Mouse (Mus musculus): ENCODE results near the gene Trf. TPM values are rescaled to one million over a fixed set of nuclear protein-coding genes. Genes with fewer than 3 reads are reported as not detected.

The Trf gene
- 797 and 951 TPM in 2 replicates for polyA plus RNA-seq (2021; fragmentation: Nextera tagmentation)
- long read RNA-seq, experiment 1, transcript Trf-201 (17 exons, 2,571 nt): major isoform, 2,149 of 2,445 reads
- long read RNA-seq, experiment 1, partial matches to known transcripts: 189 of 2,445 reads
- long read RNA-seq, experiment 1, other reads (novel, unspliced or antisense): 103 of 2,445 reads
- long read RNA-seq, experiment 2, transcript Trf-201 (17 exons, 2,571 nt): major isoform, 11,254 of 11,782 reads
- long read RNA-seq, experiment 2, partial matches to known transcripts: 181 of 11,782 reads
- long read RNA-seq, experiment 2, other reads (novel, unspliced or antisense): 345 of 11,782 reads

DNA sequence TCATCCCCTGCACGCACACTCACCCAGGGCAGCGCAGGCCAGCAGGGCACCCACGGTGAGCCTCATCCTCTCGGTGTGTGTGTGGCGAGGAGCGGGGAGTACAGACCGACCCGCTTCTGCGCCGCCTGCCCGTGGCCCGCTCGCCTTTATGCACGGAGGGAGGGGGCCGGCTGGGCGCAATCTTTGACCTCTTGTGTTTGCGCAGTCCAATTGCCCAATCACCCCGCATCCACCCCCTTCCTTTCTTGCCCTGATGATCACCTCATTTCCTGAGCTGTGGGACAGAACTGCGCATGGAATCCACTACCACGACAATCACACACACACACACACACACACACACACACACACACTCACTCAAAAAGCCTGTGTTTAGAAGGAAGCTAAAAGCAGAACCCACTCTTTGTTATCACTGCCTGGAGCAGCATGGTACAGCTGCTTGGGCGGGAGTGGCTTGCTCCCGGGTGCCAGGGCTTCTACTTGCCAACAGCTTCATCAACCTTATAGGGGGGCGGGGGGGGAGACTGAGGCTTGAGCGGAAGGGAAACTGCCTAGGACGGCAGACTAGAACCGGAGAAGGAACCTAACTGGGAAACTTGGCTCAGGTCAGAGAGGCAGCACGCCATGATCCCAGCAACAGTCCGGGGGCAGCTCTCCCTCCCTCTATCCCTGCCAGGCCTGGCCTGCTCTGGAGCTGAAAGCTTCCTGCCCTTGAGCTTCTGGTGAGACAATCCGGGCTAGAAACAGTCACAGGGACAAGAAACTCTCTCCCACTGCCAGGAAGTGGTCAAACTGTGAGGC lies at the start of gene Trf, which contains the start of gene Gm20425:
Trf (minus strand) TSS at position 294 of the 801 bp plus-strand sequence.
Gm20425 (minus strand) TSS at position 157 of the 801 bp plus-strand sequence.

DNA sequence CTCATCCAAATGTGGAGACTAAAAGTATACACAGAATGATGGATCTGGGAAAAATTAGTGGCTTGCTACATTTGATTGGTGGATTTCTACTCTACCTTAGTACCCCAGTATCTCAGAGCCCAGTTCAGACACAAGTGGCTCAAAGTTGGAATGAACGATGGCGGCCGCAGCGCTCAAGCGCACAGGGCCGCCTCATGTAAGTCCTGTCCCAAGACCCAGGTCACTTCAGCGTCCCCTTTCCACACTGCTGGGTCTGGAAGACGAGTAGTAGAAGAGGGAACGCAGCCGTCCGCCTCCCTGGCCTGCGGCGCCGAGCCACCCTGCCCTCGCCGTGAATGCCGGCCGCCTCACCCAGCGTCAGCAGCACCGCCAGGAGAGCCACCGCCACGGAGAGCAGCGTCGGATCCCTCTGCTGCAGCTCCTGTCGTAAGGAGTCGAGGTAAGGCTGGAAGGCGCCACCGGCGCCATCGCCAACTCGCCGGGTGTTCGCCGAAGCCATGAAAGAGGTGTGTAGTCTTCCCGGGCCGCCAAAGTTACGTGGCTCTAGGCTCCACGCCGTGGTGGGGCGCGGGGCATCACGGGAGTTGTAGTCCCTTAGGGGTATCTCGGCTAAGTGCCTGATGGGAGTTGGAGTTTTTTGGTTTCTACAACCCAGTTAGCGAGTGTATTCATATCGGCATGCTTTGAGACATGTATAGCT lies 28.5 kb downstream of the Trf start, which contains the start of gene Srprb:
Srprb (minus strand) TSS at position 577 of the 700 bp plus-strand sequence.

Other genes starting within 250 kb of the Trf start
- gene Slco2a1, start 241.7 kb downstream of the Trf start, polyA plus RNA-seq (2021; fragmentation: Nextera tagmentation): 1.4 and 2.1 TPM in 2 replicates
- gene Rab6b, start 118.7 kb downstream of the Trf start, polyA plus RNA-seq (2021; fragmentation: Nextera tagmentation): 99.8 and 128 TPM in 2 replicates
- gene Srprb, start 28.3 kb downstream of the Trf start, polyA plus RNA-seq (2021; fragmentation: Nextera tagmentation): 28.8 and 30.0 TPM in 2 replicates
- gene Gm20425, start 137 bp downstream of the Trf start, polyA plus RNA-seq (2021; fragmentation: Nextera tagmentation): 0.60 and 1.3 TPM in 2 replicates
- 0.46 TPM in 1 of 2 replicates, not detected in the other for gene 1300017J02Rik, start 74.6 kb upstream of the Trf start, polyA plus RNA-seq (2021; fragmentation: Nextera tagmentation)
- gene Topbp1, start 74.8 kb upstream of the Trf start, polyA plus RNA-seq (2021; fragmentation: Nextera tagmentation): 1.7 and 1.8 TPM in 2 replicates
- gene Cdv3, start 135.4 kb upstream of the Trf start, polyA plus RNA-seq (2021; fragmentation: Nextera tagmentation): 16.7 and 28.9 TPM in 2 replicates
- 6.7 TPM in 2 replicates for gene Bfsp2, start 250.0 kb upstream of the Trf start, polyA plus RNA-seq (2021; fragmentation: Nextera tagmentation)

Data from layer of hippocampus, adult 6 months (tissue).